Mouse (Mus musculus): Measurements from ENCODE around the gene Rasgef1a. TPM values are rescaled to one million over a fixed set of nuclear protein-coding genes. Genes with fewer than 3 reads are reported as not detected.

The Rasgef1a gene
- total and polyA plus RNA-seq, 2 experiments from 2014 or later, result 6.5 to 14.3 TPM

DNA sequence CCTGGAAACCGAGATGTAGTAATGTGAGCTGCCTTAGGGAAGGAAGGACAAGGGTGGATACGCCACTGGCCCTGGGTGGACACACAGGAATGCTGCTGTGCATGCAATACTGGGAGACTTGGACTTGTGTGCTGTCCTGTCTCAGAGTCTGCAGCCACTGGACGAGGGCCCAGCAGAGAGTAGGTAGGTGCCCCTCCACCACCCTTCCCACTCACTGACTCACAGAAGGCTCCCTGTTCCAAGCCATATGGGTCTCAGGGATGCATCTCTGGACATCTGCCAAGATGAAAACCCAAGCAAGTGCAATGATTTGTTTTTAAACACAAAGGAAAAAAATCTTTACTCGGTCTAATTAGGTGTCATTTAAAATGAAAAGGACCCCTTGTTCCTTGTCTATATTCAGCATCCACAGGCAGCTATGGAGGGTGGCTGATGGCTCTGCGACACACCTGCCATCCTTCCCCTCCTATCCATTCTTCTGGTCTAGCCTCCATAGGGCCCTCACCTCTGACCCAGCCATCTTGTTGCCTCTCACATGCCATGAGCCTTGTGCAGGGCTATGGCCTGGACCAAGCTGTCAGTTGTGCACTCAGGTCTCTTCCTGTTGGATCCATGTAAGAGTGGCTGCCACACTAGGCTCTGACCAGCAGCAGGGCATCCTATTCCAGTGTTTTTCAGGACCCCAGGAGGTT is 59.2 kb downstream of the Rasgef1a start:
- ATAC-seq (no peak), DNase-seq (ENCODE audit: low spot score) (peak; percentile 44)
- TF ChIP-seq CTCF (IDR thresholded peaks at IDR 0.05; ENCODE audit: low read depth), result no peak
- Histone ChIP-seq H3K27ac (peak overlapping the region; percentile 2; the same call in 1 of the 2 replicates), H3K4me3 (ENCODE audit: low read length) (no peak overlapping the region), H3K36me3 (ENCODE audit: insufficient read depth, low read length) (no peaks in the 10 kb centered on the region), H3K4me2 (ENCODE audit: low read depth, low read length) (no peak overlapping the region), H3K27me3 (ENCODE audit: insufficient read depth, low read length) (no peaks in the 10 kb centered on the region), H3K9me3 (ENCODE audit: low read length) (no peaks in the 10 kb centered on the region), H3K9ac (replicated peaks; ENCODE audit: low read length) (no peak overlapping the region), H3K4me1 (ENCODE audit: insufficient read depth, low read length) (peaks cover 16% of the 10 kb centered on the region)
- WGBS, result 52% methylated on average over 5 of the region's 5 CpGs

DNA sequence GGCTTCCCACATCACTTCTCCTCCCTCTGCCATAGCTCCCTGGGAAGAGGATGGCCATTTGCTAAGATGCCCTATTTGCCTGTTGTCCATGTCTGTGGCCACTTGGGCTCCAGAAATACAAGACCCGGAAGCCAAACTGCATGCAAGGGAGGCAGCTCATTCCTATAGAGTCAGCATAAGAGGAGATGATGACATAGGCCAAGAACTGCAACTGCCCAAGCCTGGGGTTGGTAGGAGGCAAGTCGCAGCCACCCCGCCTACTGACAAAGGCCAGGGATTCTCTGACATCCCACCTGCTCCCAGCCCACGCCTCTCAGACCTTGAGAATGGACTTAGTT is 59.7 kb downstream of the Rasgef1a start:
- 89% methylated on average over 4 of the region's 4 CpGs for WGBS
- DNase-seq (ENCODE audit: low spot score) (no peak), ATAC-seq (no peak)
- H3K9ac ChIP-seq (replicated peaks; ENCODE audit: low read length), result no peak overlapping the region
- TF ChIP-seq CTCF (IDR thresholded peaks at IDR 0.05; ENCODE audit: low read depth), result no peak
- H3K27me3 ChIP-seq (ENCODE audit: insufficient read depth, low read length), result no peaks in the 10 kb centered on the region
- H3K4me1 ChIP-seq (ENCODE audit: insufficient read depth, low read length), result peaks cover 12% of the 10 kb centered on the region; the same call in 1 of the 2 replicates
- no peak overlapping the region for H3K4me3 ChIP-seq (ENCODE audit: low read length)
- H3K4me2 ChIP-seq (ENCODE audit: low read depth, low read length), result no peak overlapping the region
- H3K36me3 ChIP-seq (ENCODE audit: insufficient read depth, low read length), result no peaks in the 10 kb centered on the region
- H3K27ac ChIP-seq, result peak overlapping the region; percentile 2; the same call in 1 of the 2 replicates
- no peaks in the 10 kb centered on the region for H3K9me3 ChIP-seq (ENCODE audit: low read length)

DNA sequence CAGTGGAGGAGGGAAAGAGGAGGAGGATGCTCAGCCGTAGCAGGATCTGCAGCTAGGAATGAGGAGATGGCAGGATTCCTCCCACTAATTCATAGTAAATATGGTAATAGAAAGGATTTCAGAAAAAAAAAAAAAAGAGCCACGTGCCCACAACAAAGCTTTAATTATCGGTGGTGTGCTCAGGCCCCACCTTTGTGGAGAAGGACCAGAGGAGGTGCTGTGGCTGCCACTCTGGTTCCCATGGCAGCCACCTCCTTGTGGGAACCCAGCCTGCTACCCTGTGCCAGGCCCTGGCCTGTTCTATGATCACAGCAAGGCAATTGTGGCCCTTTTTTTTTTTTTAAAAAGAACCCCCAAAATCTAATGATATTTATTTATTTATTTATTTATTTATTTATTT is 60.2 kb downstream of the Rasgef1a start:
- ATAC-seq (no peak), DNase-seq (ENCODE audit: low spot score) (no peak)
- Histone ChIP-seq H3K9me3 (ENCODE audit: low read length) (no peaks in the 10 kb centered on the region), H3K4me3 (ENCODE audit: low read length) (no peak overlapping the region), H3K36me3 (ENCODE audit: insufficient read depth, low read length) (no peaks in the 10 kb centered on the region), H3K27ac (no peak overlapping the region), H3K4me1 (ENCODE audit: insufficient read depth, low read length) (peaks cover 12% of the 10 kb centered on the region; the same call in 1 of the 2 replicates), H3K27me3 (ENCODE audit: insufficient read depth, low read length) (no peaks in the 10 kb centered on the region), H3K4me2 (ENCODE audit: low read depth, low read length) (no peak overlapping the region), H3K9ac (replicated peaks; ENCODE audit: low read length) (no peak overlapping the region)
- WGBS, result 61% methylated on average over 3 of the region's 3 CpGs
- no peak for TF ChIP-seq CTCF (IDR thresholded peaks at IDR 0.05; ENCODE audit: low read depth)

DNA sequence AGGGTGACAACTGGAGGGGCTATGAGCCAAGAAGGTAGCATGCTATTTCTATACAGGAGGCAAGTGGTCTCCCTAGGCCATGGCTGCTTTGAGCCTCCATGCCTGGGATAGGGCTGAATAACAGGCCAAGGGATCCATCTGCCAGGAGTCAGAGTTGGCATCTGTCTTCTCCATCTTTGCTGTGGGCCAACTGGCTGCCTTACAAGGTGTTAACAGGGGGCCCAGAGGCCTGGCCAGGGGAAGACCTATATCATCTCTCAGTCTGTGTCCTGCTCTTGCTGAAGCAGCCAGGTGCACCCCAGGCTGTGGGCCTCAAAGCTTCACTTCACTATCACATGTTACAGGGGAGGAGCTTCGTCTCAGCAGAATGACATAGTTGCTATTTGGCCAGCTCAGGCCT is 60.9 kb downstream of the Rasgef1a start:
- no peak overlapping the region for H3K9ac ChIP-seq (replicated peaks; ENCODE audit: low read length)
- H3K27me3 ChIP-seq (ENCODE audit: insufficient read depth, low read length), result no peaks in the 10 kb centered on the region
- H3K4me2 ChIP-seq (ENCODE audit: low read depth, low read length), result no peak overlapping the region
- WGBS, result 73% methylated on average over 1 of the region's 1 CpGs
- no peak overlapping the region for H3K4me3 ChIP-seq (ENCODE audit: low read length)
- H3K36me3 ChIP-seq (ENCODE audit: insufficient read depth, low read length), result no peaks in the 10 kb centered on the region
- H3K27ac ChIP-seq, result no peak overlapping the region
- no peak for TF ChIP-seq CTCF (IDR thresholded peaks at IDR 0.05; ENCODE audit: low read depth)
- H3K4me1 ChIP-seq (ENCODE audit: insufficient read depth, low read length), result peaks cover 7% of the 10 kb centered on the region; the same call in 1 of the 2 replicates
- H3K9me3 ChIP-seq (ENCODE audit: low read length), result no peaks in the 10 kb centered on the region
- ATAC-seq (peak; percentile 46; the same call in 1 of the 2 replicates), DNase-seq (ENCODE audit: low spot score) (peak; percentile 52)

DNA sequence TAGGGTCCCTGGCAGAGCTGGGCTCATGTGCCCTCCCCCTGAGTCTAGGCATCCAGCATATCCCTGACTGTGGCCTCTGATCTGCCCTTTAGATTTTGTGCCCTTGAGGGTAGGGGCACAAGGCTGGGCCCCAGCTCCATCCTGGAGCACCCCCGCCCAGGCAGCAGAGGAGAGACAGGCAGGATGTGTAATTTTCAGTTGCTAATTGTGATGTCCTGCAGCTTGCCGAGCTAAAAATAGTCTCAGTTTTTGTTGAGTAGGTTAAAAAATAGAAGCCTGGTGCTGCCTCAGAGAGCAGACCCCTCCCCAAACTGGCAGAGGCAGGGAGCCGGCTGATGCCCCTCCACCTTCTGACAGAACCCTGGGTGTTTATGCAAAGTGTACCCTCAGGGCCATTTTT is 62.9 kb downstream of the Rasgef1a start:
- TF ChIP-seq CTCF (IDR thresholded peaks at IDR 0.05; ENCODE audit: low read depth), result no peak
- H3K4me1 ChIP-seq (ENCODE audit: insufficient read depth, low read length), result peaks cover 7% of the 10 kb centered on the region
- H3K4me3 ChIP-seq (ENCODE audit: low read length), result no peak overlapping the region
- no peaks in the 10 kb centered on the region for H3K36me3 ChIP-seq (ENCODE audit: insufficient read depth, low read length)
- WGBS, result 41% methylated on average over 3 of the region's 3 CpGs
- H3K4me2 ChIP-seq (ENCODE audit: low read depth, low read length), result no peak overlapping the region
- H3K27ac ChIP-seq, result peak overlapping the region; percentile 28; the same call in 1 of the 2 replicates
- H3K9me3 ChIP-seq (ENCODE audit: low read length), result no peaks in the 10 kb centered on the region
- no peak overlapping the region for H3K9ac ChIP-seq (replicated peaks; ENCODE audit: low read length)
- DNase-seq (ENCODE audit: low spot score) (peak; percentile 15), ATAC-seq (no peak)
- H3K27me3 ChIP-seq (ENCODE audit: insufficient read depth, low read length), result no peaks in the 10 kb centered on the region

DNA sequence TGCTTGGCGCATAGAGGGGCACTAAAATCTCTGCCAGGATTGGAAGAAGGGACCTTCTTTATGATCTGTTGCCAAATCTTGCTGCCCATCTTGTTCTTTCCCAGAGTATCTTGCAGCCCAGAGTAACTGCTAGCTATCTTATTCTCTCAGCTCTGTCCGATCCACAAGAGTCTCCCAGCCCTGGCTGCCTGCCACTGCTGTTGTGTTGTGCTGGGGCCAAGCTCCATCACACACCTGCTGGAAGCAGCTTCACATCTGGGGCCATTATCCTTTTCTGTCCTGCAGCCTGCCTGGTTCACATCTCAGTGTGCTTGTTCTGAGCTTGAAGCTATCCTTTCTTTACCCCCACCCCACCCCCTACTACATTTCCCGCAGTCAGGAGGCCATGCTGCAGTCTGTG is 65.0 kb downstream of the Rasgef1a start:
- Histone ChIP-seq H3K4me3 (ENCODE audit: low read length) (no peak overlapping the region), H3K27me3 (ENCODE audit: insufficient read depth, low read length) (no peaks in the 10 kb centered on the region), H3K4me2 (ENCODE audit: low read depth, low read length) (no peak overlapping the region), H3K4me1 (ENCODE audit: insufficient read depth, low read length) (peaks cover 7% of the 10 kb centered on the region), H3K36me3 (ENCODE audit: insufficient read depth, low read length) (no peaks in the 10 kb centered on the region), H3K9me3 (ENCODE audit: low read length) (no peaks in the 10 kb centered on the region), H3K9ac (replicated peaks; ENCODE audit: low read length) (no peak overlapping the region), H3K27ac (no peak overlapping the region)
- 34% methylated on average over 3 of the region's 3 CpGs for WGBS
- no peak for ATAC-seq
- no peak for TF ChIP-seq CTCF (IDR thresholded peaks at IDR 0.05; ENCODE audit: low read depth)
- DNase-seq (ENCODE audit: low spot score), result peak; percentile 36

DNA sequence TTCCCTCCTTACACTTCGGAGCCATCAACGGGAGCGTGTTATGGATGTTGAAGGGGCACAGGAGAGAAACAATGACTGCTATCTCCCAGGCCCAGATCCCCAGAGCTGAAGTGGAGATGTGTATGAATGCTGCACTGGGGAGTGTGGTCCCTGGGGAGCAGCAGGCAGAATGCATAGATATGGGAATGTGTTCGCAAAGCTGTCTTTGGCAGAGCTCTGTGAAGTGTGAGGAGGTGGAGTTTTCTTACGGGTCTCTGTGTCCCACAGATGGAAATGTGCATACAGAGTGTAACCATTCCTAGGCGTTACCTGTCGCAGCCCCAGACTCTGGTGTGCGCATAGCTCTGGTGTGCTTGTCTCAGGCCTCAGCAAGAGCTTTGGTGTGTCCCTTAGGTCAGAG is 65.5 kb downstream of the Rasgef1a start:
- no peaks in the 10 kb centered on the region for H3K36me3 ChIP-seq (ENCODE audit: insufficient read depth, low read length)
- ATAC-seq (no peak), DNase-seq (ENCODE audit: low spot score) (peak; percentile 16)
- no peak overlapping the region for H3K4me2 ChIP-seq (ENCODE audit: low read depth, low read length)
- TF ChIP-seq CTCF (IDR thresholded peaks at IDR 0.05; ENCODE audit: low read depth), result no peak
- no peaks in the 10 kb centered on the region for H3K9me3 ChIP-seq (ENCODE audit: low read length)
- no peak overlapping the region for H3K4me3 ChIP-seq (ENCODE audit: low read length)
- peaks cover 7% of the 10 kb centered on the region for H3K4me1 ChIP-seq (ENCODE audit: insufficient read depth, low read length)
- no peaks in the 10 kb centered on the region for H3K27me3 ChIP-seq (ENCODE audit: insufficient read depth, low read length)
- H3K9ac ChIP-seq (replicated peaks; ENCODE audit: low read length), result no peak overlapping the region
- H3K27ac ChIP-seq, result no peak overlapping the region
- WGBS, result 74% methylated on average over 8 of the region's 8 CpGs

Data from hindbrain, postnatal 0 days (tissue).